Mouse (Mus musculus) heart, embryonic 11.5 days (tissue): ENCODE data around the gene Rev3l. TPM values are rescaled to one million over a fixed set of nuclear protein-coding genes. Genes with fewer than 3 reads are reported as not detected.
A peak's percentile ranks its signal among the peaks of the same experiment; 100 is the strongest.

Experiments used
- ATAC-seq: fragments of 200-750 bp; cut with Nextera tagmentation; replicated peaks from 2 replicates; pipeline ENCODE4 v1.8.0; 2017; ENCODE audit warnings: moderate library complexity; ENCODE audit not compliant: insufficient number of reproducible peaks, low FRiP score, low TSS enrichment
- H3K27ac ChIP-seq: fragments of 300-500 bp; sonication (generic); 2 replicates; pipeline ENCODE4 v1.5.1; 2014; ENCODE audit warnings: mild to moderate bottlenecking, low read depth, low read length
- H3K27me3 ChIP-seq: fragments of 300-500 bp; sonication (generic); 2 replicates; pipeline ENCODE4 v1.6.1; 2014; ENCODE audit warnings: mild to moderate bottlenecking, low read length, mixed read lengths; ENCODE audit not compliant: control insufficient read depth, insufficient read depth
- H3K36me3 ChIP-seq: fragments of 300-500 bp; sonication (generic); 2 replicates; pipeline ENCODE4 v1.6.1; 2014; ENCODE audit warnings: mild to moderate bottlenecking, low read length, moderate library complexity, mixed read lengths; ENCODE audit not compliant: control insufficient read depth, insufficient read depth
- H3K4me1 ChIP-seq: fragments of 300-500 bp; sonication (generic); 2 replicates; pipeline ENCODE4 v1.6.1; 2014; ENCODE audit warnings: low read length; ENCODE audit not compliant: control insufficient read depth, insufficient read depth
- H3K4me2 ChIP-seq: fragments of 300-500 bp; sonication (generic); 2 replicates; pipeline ENCODE4 v1.6.1; 2014; ENCODE audit warnings: mild to moderate bottlenecking, moderate library complexity
- H3K4me3 ChIP-seq: fragments of 300-500 bp; sonication (generic); 2 replicates; pipeline ENCODE4 v1.5.1; 2014; ENCODE audit warnings: low read depth, low read length
- H3K9ac ChIP-seq: fragments of 300-500 bp; sonication (generic); 2 replicates; pipeline ENCODE4 v1.6.1; 2014; ENCODE audit warnings: mild to moderate bottlenecking, low read depth, low read length, moderate library complexity
- H3K9me3 ChIP-seq: fragments of 300-500 bp; sonication (generic); replicated peaks from 2 replicates; pipeline ENCODE4 v1.6.1; 2016; ENCODE audit warnings: low read length; ENCODE audit not compliant: control insufficient read depth
- WGBS: fragments of 180-500 bp; shearing (Covaris S2); extraction: QIAGEN DNeasy Blood & Tissue Kit; methylation state at CpG from one replicate; pipeline ENCODE4 v1.1.7; 2014; ENCODE audit not compliant: insufficient replicate concordance; 5-methylcytosine and 5-hydroxymethylcytosine counted together
- polyA plus RNA-seq: library from polyadenylated mRNA; unstranded; fragments of >200 nt; fragmentation: Nextera tagmentation; extraction: Ambion mirVana; gene quantifications from 2 replicates; pipeline ENCODE4 v1.2.1, GENCODE M21; 2014

Gene Rev3l
- polyA plus RNA-seq, 1 experiment from 2014 or later: 17.2 TPM

- no peaks in the 10 kb centered on the region for H3K9me3 ChIP-seq
- 71% methylated on average over 5 of the region's 5 CpGs for WGBS
Measured at GRCm38 (mm10) chr10:39716936-39717335, 15.0 kb upstream of the Rev3l start.

DNA sequence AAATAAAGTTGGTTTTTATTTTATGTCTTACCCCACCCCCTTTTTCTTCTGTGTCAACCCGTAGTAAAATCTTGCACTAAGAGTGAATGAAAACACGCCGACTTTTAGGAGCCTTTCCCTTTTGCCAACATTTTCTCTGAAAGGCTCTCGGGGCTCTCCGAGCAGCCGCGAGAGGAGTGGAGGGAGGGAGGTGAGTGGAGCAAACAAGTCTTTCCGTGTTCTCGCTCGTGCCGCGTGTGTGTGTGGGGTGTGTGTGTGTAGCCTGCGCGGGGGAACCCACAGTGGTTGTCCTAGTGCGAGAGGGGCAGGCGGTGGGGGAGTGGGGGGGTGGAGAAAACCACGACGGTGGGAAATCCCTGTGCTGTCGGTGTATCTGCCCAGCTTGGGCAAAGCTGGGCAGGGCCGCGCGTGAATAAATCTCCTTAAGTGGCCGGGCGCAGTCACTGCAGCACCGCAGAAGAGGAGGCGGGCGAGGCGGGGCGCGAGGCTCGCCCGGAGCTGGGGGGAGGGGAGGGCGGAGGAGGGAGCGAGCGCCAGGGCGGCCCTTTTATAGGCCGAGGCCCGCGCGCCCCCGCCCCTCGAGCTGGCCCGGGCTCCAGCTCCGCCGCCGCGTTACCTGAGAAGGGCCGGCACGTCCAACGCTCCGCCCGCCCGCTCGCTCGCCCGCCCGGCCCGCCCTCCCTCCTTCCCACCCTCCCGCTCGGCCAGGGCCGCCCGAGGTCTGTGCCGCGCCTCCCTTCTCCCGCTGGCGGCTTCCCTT is 762 bp upstream of the Rev3l start:
- Histone ChIP-seq H3K4me1 (0 out of 2 replicates have a peak, but pooled peaks cover 2% of the 10 kb centered on the region), H3K9me3 (no peaks in the 10 kb centered on the region), H3K27ac (peak overlapping the region; percentile 94), H3K4me3 (peak overlapping the region; percentile 83), H3K27me3 (no peaks in the 10 kb centered on the region), H3K36me3 (no peaks in the 10 kb centered on the region), H3K9ac (peak overlapping the region; percentile 92), H3K4me2 (peak overlapping the region; percentile 75)
- ATAC-seq: peak; percentile 94
- under 1% methylated on average over 43 of the region's 66 CpGs for WGBS

More at GRCm38 (mm10) chr10:39716936-39717335, 15.0 kb upstream of the Rev3l start:
- Histone ChIP-seq H3K4me1 (peaks cover 4% of the 10 kb centered on the region; the same call in 1 of the 2 replicates), H3K36me3 (no peaks in the 10 kb centered on the region; the same call in 1 of the 2 replicates), H3K4me2 (no peak overlapping the region), H3K4me3 (no peak overlapping the region), H3K27ac (no peak overlapping the region), H3K9ac (no peak overlapping the region), H3K27me3 (no peaks in the 10 kb centered on the region)
- ATAC-seq: no peak

DNA sequence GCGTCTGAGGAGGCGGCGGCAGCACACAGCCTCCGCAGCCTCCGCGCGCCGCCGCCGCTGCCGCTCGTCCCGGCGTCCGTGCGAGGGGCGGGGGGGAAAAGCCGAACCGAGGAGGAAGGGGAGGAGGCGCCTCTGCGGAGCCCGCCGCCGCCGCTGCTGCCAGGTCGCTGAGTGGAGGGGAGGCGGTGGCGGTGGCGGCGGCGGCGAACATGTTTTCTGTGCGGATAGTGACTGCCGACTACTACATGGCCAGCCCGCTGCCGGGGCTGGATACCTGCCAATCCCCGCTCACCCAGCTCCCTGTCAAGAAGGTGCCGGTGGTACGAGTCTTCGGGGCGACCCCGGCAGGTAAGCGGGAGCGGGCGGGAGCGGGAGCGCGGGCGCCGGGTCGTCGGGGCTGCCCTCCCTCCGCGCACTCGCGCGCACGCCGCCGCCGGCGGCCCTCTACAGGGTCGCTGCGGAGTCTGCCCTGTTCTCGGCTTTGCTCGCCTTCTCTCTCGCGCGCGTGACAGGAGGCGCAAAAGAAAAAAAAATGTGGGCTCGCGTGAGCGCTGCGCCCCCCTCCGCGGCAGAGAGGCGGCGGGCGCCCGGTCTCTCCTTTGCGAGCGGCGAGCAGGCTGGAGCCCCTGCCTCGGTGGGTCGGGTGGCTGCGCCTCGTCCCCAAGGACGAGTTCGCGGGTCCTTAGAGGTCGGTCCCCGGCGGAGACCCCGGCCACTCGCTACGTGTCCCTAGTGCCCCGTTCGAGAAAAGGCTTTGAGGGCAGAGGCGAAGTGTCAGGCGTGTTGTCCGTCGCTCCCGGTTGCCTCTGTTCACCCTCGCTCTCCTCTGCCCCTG is 565 bp downstream of the Rev3l start:
- Histone ChIP-seq H3K36me3 (no peaks in the 10 kb centered on the region), H3K9me3 (no peaks in the 10 kb centered on the region), H3K27ac (peak overlapping the region; percentile 94), H3K4me2 (peak overlapping the region; percentile 56), H3K4me1 (0 out of 2 replicates have a peak, but pooled peaks cover 2% of the 10 kb centered on the region), H3K4me3 (peak overlapping the region; percentile 83), H3K9ac (peak overlapping the region; percentile 92), H3K27me3 (no peaks in the 10 kb centered on the region)
- WGBS: 0% methylated on average over 76 of the region's 105 CpGs
- ATAC-seq: peak; percentile 55

- H3K9me3 ChIP-seq: no peaks in the 10 kb centered on the region
- peak overlapping the region; percentile 56 for H3K4me2 ChIP-seq
- H3K4me3 ChIP-seq: peak overlapping the region; percentile 83
- no peaks in the 10 kb centered on the region for H3K36me3 ChIP-seq
- peak overlapping the region; percentile 92 for H3K9ac ChIP-seq
- 0 out of 2 replicates have a peak, but pooled peaks cover 2% of the 10 kb centered on the region for H3K4me1 ChIP-seq
- no peaks in the 10 kb centered on the region for H3K27me3 ChIP-seq
- no peak for ATAC-seq
- peak overlapping the region; percentile 94 for H3K27ac ChIP-seq
- WGBS: 0% methylated on average over 9 of the region's 9 CpGs
Measured at GRCm38 (mm10) chr10:39733101-39733399, 1.1 kb downstream of the Rev3l start.

DNA sequence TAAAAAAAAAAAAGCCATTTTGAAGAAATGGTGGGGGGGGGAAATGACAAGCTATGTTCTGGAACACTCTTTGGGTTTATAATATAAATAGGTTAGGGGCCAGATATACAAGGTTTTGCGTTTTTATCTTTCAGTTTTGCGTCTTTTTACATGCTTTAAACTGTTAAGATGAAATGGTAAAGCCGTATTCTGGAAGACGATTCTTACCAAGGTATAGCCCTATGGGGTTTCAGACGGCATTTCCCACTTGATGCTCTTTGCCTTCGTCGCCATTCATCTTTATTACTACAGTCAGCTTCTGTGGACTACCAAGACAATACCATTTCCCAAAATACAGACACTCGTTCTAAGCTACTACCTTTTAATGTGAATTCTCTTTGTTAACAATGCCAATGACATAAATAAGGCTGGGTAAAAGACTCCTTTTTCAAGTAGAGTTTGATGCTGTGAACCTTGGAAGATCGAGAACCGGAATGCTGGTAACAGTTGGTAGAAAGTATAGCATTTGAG is 1.6 kb downstream of the Rev3l start:
- H3K4me1 ChIP-seq: 0 out of 2 replicates have a peak, but pooled peaks cover 2% of the 10 kb centered on the region
- ATAC-seq: no peak
- no peaks in the 10 kb centered on the region for H3K9me3 ChIP-seq
- peak overlapping the region; percentile 92 for H3K9ac ChIP-seq
- 23% methylated on average over 10 of the region's 10 CpGs for WGBS
- no peaks in the 10 kb centered on the region for H3K27me3 ChIP-seq
- H3K4me2 ChIP-seq: peak overlapping the region; percentile 56
- no peaks in the 10 kb centered on the region for H3K36me3 ChIP-seq
- H3K4me3 ChIP-seq: peak overlapping the region; percentile 83
- H3K27ac ChIP-seq: peak overlapping the region; percentile 94

DNA sequence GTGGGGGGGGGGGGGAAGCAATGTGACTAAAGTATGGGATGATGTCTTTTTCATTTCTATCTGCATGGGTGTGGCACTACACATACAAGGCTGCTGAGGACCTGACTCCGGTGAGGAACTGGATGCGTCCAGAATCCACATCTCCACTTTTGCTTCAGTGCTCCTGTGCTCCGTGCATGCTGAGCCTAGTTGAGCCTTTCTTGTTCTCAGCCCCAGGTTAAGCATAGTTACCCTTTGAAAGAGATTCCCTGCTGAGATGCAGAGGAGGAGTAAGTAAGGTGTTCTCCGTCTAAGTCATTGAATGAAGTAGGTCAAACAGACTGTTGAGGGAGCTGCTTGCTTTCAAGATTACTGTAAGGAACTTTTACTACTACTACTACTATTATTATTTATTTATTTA is 4.3 kb downstream of the Rev3l start:
- H3K9me3 ChIP-seq: no peaks in the 10 kb centered on the region
- no peaks in the 10 kb centered on the region for H3K27me3 ChIP-seq
- H3K36me3 ChIP-seq: no peaks in the 10 kb centered on the region
- no peak overlapping the region for H3K4me2 ChIP-seq
- no peak overlapping the region for H3K9ac ChIP-seq
- H3K4me3 ChIP-seq: no peak overlapping the region
- no peaks in the 10 kb centered on the region for H3K4me1 ChIP-seq
- no peak overlapping the region for H3K27ac ChIP-seq
- ATAC-seq: no peak
- WGBS: 78% methylated on average over 4 of the region's 4 CpGs

- Histone ChIP-seq H3K9ac (no peak overlapping the region), H3K9me3 (no peaks in the 10 kb centered on the region), H3K27me3 (no peaks in the 10 kb centered on the region), H3K4me2 (no peak overlapping the region), H3K4me1 (no peaks in the 10 kb centered on the region), H3K27ac (no peak overlapping the region), H3K4me3 (no peak overlapping the region), H3K36me3 (no peaks in the 10 kb centered on the region)
- no peak for ATAC-seq
- WGBS: 83% methylated on average over 4 of the region's 4 CpGs
Measured at GRCm38 (mm10) chr10:39742057-39742456, 10.1 kb downstream of the Rev3l start.

GRCm38 (mm10) chr10:39764752-39765151 is 32.8 kb downstream of the Rev3l start:
- no peaks in the 10 kb centered on the region for H3K9me3 ChIP-seq
- no peaks in the 10 kb centered on the region for H3K36me3 ChIP-seq
- H3K27me3 ChIP-seq: no peaks in the 10 kb centered on the region
- H3K27ac ChIP-seq: no peak overlapping the region
- peaks cover 9% of the 10 kb centered on the region for H3K4me1 ChIP-seq
- H3K9ac ChIP-seq: no peak overlapping the region
- H3K4me3 ChIP-seq: no peak overlapping the region
- WGBS: 74% methylated on average over 1 of the region's 1 CpGs
- no peak for ATAC-seq
- H3K4me2 ChIP-seq: no peak overlapping the region
